Mouse (Mus musculus): ENCODE measurements at regions not wholly inside any gene's neighbourhood (a gene's known extent, or its start where the extent isn't known, plus 50 kb on each side); places are given as distances from the start of the nearest gene placed in this dataset.
"Not testable (repeated sequence)": the region's sequence is repeated elsewhere in the genome, so short reads cannot be mapped to it uniquely, and the experiment has no call there.

DNA sequence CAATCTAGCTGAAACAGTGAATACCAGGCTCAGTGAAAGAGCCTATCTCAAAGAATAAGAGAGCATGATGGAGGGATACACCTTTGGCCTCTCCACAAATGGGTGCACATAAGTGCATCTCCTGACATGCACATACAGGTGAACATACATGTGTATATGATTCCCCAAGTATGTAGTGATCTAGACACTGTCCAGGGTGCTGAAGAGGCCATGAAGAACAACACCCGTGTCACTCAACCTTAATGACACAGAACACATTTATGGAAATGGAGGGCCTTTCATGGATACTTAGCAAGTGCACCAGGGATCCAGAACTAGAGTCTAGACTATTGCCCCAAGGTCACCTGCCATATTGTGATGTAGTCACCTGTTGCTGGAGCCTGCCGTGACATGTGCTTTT, 56.9 kb downstream of the Spata19 start:
- DNase-seq (ENCODE audit: low read depth, low spot score), result no peak

GRCm38 (mm10) chr9:27453924-27454652, 57.5 kb downstream of the Spata19 start:
- peak; percentile 89 for DNase-seq (ENCODE audit: low read depth, low spot score)

DNA sequence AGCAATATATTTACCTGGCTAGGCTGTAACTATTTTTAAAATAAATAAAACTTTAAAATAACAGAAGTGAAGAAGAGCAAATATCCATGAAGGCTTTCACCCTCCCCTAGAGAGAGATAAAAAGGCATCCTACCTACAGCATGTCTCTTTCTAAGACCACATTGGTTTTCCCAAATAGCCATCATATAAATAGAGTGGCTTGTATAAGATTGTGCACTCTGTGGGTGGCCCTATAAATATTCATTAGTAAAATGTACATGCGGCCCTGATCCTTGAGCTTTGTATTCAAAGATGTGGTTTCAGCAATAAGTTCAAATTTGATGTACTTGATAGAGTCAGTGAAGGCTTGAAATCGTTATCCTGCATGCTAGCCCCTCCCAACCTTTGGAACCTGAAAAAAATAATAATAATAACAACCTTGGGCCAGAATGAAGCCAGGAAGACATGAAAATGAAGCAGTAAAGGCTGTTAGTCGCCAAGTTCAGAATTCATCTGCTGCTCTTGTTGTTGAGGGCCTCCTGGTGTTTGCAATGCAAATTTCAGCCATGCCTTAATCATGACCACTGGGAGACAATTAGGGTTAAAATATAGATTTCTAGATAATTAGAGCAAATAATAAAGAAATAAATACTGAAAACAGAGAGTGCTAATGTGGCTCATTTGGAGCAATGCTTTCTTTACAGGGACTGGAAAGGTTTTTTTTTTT, 61.9 kb downstream of the Spata19 start:
- DNase-seq (ENCODE audit: low read depth, low spot score), result no peak

DNA sequence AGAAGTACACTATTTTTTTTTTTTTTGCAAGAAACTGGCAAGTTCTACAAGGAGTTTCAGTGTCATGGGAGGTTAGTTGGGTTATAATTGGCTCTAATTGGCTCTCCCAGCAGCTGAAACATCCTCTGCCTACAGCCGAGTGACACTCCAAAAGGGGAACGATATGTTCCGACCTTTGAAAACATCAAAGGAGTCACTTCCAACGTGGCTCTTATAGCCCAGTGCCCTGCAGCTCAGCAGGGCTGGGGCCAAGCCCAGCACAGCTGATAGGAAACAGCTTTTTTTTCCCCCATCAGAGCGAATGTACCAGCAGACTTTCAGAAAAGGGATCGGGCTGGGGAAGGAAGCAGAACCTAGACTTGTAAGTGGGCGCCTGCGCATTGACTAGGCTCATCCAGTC, 64.4 kb downstream of the Spata19 start:
- no peak for DNase-seq (ENCODE audit: low read depth, low spot score)

GRCm38 (mm10) chr9:27464006-27464405, 67.4 kb downstream of the Spata19 start:
- DNase-seq (ENCODE audit: low read depth, low spot score), result no peak

GRCm38 (mm10) chr9:27475468-27475867, 78.9 kb downstream of the Spata19 start:
- peak; percentile 62 for DNase-seq (ENCODE audit: low read depth, low spot score)

DNA sequence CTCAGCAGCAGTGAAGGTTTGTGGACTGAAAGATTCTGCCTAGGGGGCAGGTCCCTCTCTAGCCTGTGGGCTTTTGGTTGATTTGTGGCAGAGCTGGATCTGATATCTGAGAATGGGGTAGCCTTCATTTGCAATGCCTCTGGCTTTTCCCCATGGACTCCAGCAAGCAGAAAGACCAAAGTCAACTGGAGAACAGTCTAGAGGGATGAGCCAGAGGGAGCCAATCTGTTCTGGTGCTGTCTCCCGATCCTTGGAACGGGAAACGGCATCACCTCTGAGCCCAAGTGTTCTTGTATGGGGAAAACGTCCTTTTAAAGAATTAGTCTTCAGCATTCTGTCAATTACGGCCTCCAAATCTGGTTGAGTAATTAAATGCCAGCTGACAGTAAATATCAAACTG, 80.0 kb downstream of the Spata19 start:
- DNase-seq (ENCODE audit: low read depth, low spot score), result no peak

GRCm38 (mm10) chr9:27477079-27477687, 80.6 kb downstream of the Spata19 start:
- no peak for DNase-seq (ENCODE audit: low read depth, low spot score)

- DNase-seq (ENCODE audit: low read depth, low spot score), result no peak
Measured at GRCm38 (mm10) chr9:27478346-27478745, 81.7 kb downstream of the Spata19 start.

DNA sequence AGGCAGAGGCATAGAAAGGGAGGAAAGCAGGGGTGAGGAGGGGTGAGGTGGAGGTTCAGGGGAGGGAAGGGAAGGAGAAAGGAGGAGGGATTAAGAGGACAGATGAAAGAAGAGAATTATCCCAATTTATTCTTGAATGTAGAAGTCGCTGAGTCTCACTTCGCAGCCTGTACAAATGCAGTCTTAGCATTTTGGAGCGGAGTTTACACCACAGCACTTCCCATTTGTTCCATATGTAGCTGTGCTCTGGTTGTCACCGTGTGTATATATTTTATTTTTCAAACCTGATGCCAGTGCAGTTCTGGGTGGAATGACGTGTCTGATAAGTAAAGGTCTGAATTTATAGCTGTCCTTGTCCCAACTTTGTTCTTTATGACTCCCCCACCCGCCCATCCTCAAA, 105.2 kb downstream of the Spata19 start:
- no peak for DNase-seq (ENCODE audit: low read depth, low spot score)

GRCm38 (mm10) chr9:27509157-27509556, 112.6 kb downstream of the Spata19 start:
- DNase-seq (ENCODE audit: low read depth, low spot score), result no peak

DNA sequence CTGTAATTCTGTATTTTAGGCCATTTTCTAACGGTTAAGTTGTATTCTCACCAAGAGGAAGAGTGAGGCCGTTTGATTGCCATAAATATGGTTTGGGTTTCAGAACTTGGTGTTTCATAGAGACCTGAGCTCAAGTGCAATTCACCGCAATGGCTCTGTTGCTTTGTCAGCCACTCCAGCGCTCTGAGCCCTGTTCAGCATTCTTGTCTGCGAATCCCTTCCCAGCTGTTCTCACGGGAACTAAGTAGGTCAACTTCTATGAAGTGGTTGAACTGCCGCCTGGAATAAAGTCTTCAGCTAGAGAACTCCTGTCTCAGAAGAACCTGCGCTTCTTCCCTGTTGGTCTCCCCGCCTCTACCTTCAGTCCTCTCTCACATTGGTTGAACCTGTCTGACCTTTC, 113.1 kb downstream of the Spata19 start:
- DNase-seq (ENCODE audit: low read depth, low spot score), result no peak

DNA sequence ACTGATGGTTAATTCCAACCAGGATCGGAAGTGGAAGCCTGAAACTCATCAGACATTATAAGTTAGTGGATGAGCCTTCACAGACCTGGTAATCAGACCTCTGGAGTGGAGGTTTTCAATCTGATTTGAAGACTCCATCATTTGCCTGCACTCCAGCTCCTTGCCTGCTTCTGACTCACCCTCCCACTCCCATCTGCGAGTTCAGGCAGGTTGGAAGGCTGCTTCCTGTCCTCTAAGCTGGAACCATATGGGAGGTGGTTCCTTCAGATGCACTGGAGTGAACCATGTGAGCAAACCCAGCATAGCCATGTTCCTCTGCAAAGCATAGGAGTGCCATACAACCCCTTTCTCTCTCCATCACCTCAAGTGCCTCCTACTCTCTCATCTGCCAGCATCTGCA, 114.6 kb downstream of the Spata19 start:
- peak; percentile 82 for DNase-seq (ENCODE audit: low read depth, low spot score)

- DNase-seq (ENCODE audit: low read depth, low spot score), result peak; percentile 81
Measured at GRCm38 (mm10) chr9:27515427-27516110, 119.0 kb downstream of the Spata19 start.

- peak; percentile 50 for DNase-seq (ENCODE audit: low read depth, low spot score)
Measured at GRCm38 (mm10) chr9:27518031-27518430, 121.4 kb downstream of the Spata19 start.

DNA sequence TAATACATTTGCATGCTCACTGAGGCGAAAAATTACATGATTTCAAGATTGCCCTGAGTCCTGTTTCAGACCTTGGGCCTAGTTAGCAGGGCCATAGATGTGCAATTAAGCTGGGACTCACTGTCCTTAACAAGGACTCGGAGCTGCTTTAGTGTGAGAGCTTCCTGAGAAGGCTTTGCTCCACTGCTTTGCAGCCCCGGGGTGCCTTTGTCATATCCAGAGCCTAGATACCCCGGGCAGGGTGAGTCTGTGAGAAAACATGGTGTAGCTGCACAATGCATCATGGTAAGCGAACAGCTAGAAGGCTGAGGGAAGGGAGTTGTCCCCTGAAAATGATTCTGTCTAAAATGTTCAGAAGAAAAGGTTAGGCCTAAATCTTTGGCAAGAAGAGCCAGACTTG, 123.1 kb downstream of the Spata19 start:
- no peak for DNase-seq (ENCODE audit: low read depth, low spot score)

DNA sequence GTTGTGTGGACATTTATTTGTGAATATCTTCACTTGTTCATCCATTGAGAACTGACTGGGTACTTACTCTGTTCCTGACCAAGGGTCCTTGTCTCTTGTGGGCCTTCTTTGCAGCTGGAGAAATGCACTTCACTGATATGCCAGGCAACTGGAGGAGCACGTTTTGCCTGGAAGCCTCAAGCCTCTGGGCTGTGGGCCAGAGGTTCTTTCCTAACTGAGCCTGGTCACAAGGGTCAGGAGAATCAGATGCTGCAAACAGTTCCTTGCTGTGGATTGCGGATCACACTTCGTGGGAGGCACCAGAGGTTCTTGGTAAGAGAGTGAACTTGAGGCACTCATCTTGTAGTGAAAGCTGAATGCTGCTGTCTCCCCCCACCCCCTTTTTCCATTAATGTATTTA, 124.6 kb downstream of the Spata19 start:
- no peak for DNase-seq (ENCODE audit: low read depth, low spot score)

DNA sequence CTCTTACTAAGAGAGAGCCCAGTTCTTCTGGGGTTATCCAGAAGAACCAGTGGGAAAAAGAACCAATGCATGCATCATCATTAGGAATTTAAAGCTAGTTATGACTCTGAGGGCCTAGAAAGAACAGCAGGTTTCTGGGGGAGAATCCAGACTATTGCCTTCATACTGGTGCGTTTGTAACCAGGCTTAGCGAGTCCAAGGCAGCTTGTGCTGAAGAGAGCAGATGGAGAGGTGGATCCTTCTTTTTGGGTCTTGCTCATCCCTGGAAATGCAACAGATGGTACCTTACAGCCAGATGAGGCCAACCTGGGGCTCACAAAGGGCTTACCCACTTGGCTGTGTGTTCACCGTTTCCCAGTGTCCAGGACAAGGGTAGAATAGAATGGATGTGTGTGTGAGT, 130.1 kb downstream of the Spata19 start:
- no peak for DNase-seq (ENCODE audit: low read depth, low spot score)

DNA sequence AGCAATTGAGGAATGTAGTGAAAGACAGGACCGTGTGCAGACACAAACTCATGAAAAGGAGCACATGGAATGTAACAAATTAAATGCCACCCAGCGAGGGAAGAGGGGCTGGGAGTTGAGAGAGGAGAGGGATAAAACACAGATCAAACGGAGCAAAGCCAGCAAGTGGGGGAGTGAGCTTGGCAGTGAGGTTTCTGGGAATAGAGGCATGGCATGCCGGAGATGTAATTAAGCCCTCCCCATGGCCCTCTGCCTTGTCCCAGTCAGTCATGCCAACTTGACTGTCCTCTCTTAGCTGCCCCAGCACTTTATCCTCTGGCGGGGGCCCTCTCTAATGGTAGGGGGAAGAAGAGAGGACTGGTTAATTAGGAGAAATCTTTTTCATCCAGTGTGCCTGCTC, 141.9 kb downstream of the Spata19 start:
- no peak for DNase-seq (ENCODE audit: low read depth, low spot score)

- DNase-seq (ENCODE audit: low read depth, low spot score), result no peak
Measured at GRCm38 (mm10) chr9:27541585-27542151, 145.1 kb downstream of the Spata19 start.

- DNase-seq (ENCODE audit: low read depth, low spot score), result not testable (repeated sequence)
Measured at GRCm38 (mm10) chr9:27554697-27555096, 158.1 kb downstream of the Spata19 start.
